Mouse (Mus musculus): ENCODE measurements around the gene Pacsin2. TPM values are rescaled to one million over a fixed set of nuclear protein-coding genes. Genes with fewer than 3 reads are reported as not detected.

Gene Pacsin2
- total RNA-seq, 4 experiments from 2014 or later: 86.2 to 103 (median 98.5) TPM

DNA sequence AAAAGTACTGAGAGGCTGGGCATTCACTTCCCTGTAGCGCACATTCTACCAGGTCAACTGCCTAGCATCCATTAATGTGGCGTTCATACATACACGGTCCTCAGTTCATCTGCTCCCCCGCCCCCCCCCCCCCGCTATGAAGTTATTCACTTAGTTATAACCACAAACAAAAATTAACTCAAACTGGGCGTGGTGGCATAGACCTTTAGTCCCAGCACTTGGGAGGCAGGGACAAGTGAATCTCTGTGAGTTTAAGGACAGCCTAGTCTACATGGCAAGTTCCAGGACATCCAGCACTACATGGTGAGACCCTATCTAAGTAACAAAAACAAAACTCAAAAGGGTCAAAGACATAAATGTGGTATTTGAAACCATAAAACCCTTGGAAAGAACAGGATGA, 125.5 kb downstream of the Pacsin2 start:
- DNase-seq (ENCODE audit: low spot score in 2 of 2): no peak

DNA sequence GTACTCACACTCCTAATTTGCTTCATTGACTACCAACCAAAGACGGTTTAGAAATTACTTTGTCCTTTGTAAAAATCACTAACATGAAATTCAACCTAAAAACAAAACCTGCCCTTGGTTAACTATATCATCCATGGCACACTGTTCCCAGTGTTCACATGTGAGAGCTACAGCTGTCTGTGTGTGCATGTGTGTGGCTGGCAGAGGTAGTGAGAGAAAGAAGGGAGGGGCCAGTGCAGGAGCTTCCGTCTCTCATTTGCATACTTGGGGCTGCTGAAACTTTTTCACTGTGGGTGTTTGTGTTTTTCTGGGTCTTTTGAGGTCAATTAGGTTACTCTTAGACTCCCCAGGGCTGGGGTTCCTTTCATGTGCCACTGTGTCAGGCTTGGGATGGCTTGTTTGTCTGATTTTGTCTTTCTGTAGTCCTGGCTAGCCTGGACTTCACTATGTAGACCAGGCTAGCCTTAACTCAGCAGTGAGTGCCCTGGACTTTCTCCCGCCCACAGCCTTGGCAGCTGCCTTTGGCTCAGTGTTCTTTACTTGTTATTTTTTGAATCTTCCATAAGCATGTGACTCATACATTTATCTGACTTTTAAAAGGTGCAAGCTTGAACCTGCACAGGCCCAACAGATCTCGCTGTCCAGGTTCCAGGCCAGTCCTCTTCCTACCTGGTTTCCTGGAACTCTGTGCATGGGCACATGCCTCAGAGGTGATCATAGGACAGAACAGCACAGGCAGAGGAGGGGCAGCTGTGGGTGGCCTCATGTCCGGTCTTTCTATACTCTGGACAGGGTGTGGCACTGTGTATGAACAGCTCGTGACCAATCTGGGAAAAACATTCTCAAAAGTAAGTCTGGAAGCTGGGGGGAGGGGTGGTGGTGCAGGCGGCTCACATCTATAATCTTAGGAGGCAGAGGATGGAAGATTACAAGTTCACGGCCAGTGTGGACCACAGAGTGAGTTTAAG, 126.2 kb downstream of the Pacsin2 start:
- DNase-seq (ENCODE audit: low spot score in 2 of 2): no peak

- no peak for DNase-seq (ENCODE audit: low spot score in 2 of 2)
These were observed 132.0 kb downstream of the Pacsin2 start for GRCm38 (mm10) chr15:83332373-83332772.

- no peak for DNase-seq (ENCODE audit: low spot score in 2 of 2)
These were observed 135.5 kb downstream of the Pacsin2 start for GRCm38 (mm10) chr15:83328952-83329351.

Other genes with a start within 250 kb of the Pacsin2 start
- 1 to 10 TPM; 3.2 to 5.9 (median 5.4) TPM for gene A4galt, start 212.8 kb downstream of the Pacsin2 start, total RNA-seq (2022)
- gene Arfgap3, start 114.4 kb downstream of the Pacsin2 start, total RNA-seq (2022): 10 to 100 TPM; 21.8 to 28.5 (median 23.8) TPM
- 10 to 100 TPM; 48.1 to 53.0 (median 49.1) TPM for gene Ttll1, start 46.3 kb upstream of the Pacsin2 start, total RNA-seq (2022)
- gene Bik, start 62.3 kb upstream of the Pacsin2 start, total RNA-seq (2022): under 1 TPM in 3 of 4 experiments, not detected in 1; 0.40 to 0.70 (median 0.54) TPM
- gene Tspo, start 99.0 kb upstream of the Pacsin2 start, total RNA-seq (2022): 10 to 100 TPM in 3 of 4 experiments, 1 to 10 TPM in 1; 8.7 to 12.8 (median 10.5) TPM
- 10 to 100 TPM; 21.5 to 30.0 (median 28.1) TPM for gene Mcat, start 99.2 kb upstream of the Pacsin2 start, total RNA-seq (2022)
- 10 to 100 TPM in 1 of 4 experiments, 1 to 10 TPM in 3; 9.3 to 10.6 (median 10.0) TPM for gene Ttll12, start 130.6 kb upstream of the Pacsin2 start, total RNA-seq (2022)

Data from left cerebral cortex, adult 8-10 months (tissue).